Mouse (Mus musculus) cerebellum, adult 9-11 months (tissue): ENCODE data around the gene Rffl.

Source experiments
- DNase-seq: peaks from one replicate; pipeline ENCODE4 v3.0.0; 2022

The Rffl gene

GRCm38 (mm10) chr11:82871031-82871446 lies at the start of gene Rffl:
Rffl (minus strand) TSS chr11:82871210.
- peak; percentile 87 for DNase-seq

GRCm38 (mm10) chr11:82920768-82921167 lies 49.8 kb upstream of the Rffl start:
- DNase-seq: no peak

- peak; percentile 54 for DNase-seq
Observed at GRCm38 (mm10) chr11:82914711-82915352, 43.8 kb upstream of the Rffl start.

GRCm38 (mm10) chr11:82910679-82911389 lies 39.8 kb upstream of the Rffl start:
- no peak for DNase-seq

- DNase-seq: no peak
Observed at GRCm38 (mm10) chr11:82910250-82910649, 39.2 kb upstream of the Rffl start, which contains the start of gene Unc45b. Unc45b (plus strand) TSS chr11:82910550.

- no peak for DNase-seq
Observed at GRCm38 (mm10) chr11:82908608-82908989, 37.6 kb upstream of the Rffl start.

- DNase-seq: peak; percentile 90
Observed at GRCm38 (mm10) chr11:82907651-82908607, 36.9 kb upstream of the Rffl start, which contains the start of gene Nle1. Nle1 (minus strand) TSS chr11:82908411.

- DNase-seq: no peak
Observed at GRCm38 (mm10) chr11:82905816-82906215, 34.8 kb upstream of the Rffl start.

GRCm38 (mm10) chr11:82904952-82905351 lies 33.9 kb upstream of the Rffl start:
- DNase-seq: no peak

- DNase-seq: peak; percentile 80
Observed at GRCm38 (mm10) chr11:82901606-82902310, 30.7 kb upstream of the Rffl start.

- no peak for DNase-seq
Observed at GRCm38 (mm10) chr11:82899720-82900119, 28.7 kb upstream of the Rffl start.

- no peak for DNase-seq
Observed at GRCm38 (mm10) chr11:82897478-82897877, 26.5 kb upstream of the Rffl start.

- no peak for DNase-seq
Observed at GRCm38 (mm10) chr11:82891936-82892335, 20.9 kb upstream of the Rffl start, which contains the start of gene Fndc8. Fndc8 (plus strand) TSS chr11:82892124.

GRCm38 (mm10) chr11:82890342-82890762 lies 19.3 kb upstream of the Rffl start, which contains the start of gene Rad51d:
Rad51d (minus strand) TSS chr11:82890614.
- peak; percentile 94 for DNase-seq

GRCm38 (mm10) chr11:82889524-82890341 lies 18.7 kb upstream of the Rffl start:
- peak; percentile 41 for DNase-seq

GRCm38 (mm10) chr11:82888491-82888946 lies 17.5 kb upstream of the Rffl start:
- DNase-seq: no peak

GRCm38 (mm10) chr11:82886559-82886958 lies 15.5 kb upstream of the Rffl start:
- no peak for DNase-seq

- no peak for DNase-seq
Observed at GRCm38 (mm10) chr11:82883180-82883579, 12.2 kb upstream of the Rffl start.

- no peak for DNase-seq
Observed at GRCm38 (mm10) chr11:82877726-82878344, 6.8 kb upstream of the Rffl start.

- no peak for DNase-seq
Observed at GRCm38 (mm10) chr11:82875631-82876030, 4.6 kb upstream of the Rffl start.

GRCm38 (mm10) chr11:82874924-82875323 lies 3.9 kb upstream of the Rffl start:
- no peak for DNase-seq
